Mouse (Mus musculus): Measurements from ENCODE around the gene Grk6. TPM values are rescaled to one million over a fixed set of nuclear protein-coding genes. Genes with fewer than 3 reads are reported as not detected.

The Grk6 gene
- polyA plus RNA-seq, 1 experiment = 189 TPM

DNA sequence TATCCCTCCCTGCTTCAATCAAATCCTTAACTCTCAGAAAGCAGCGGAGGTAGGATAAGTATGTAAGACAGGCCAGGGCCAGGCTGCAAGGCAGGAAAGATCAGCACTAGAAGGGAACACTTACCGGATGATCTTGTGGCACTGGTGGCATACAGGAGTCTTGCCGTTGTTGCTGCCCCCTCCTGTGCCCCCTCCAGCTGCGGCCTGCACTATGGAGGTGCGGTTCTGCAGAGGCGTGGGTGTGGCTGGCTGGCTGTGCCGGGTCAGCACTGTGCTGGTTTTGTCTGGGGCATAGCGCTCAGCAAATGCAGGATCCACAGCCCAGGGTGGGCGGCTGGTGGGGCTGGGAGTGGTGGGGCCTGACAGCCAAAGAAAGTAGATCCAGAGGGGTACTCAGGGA, 60.9 kb downstream of the Grk6 start:
- no peak for DNase-seq (ENCODE audit: low read depth in 1 of 2, low spot score in 2 of 2)
- Histone ChIP-seq H3K27me3 (ENCODE audit: control insufficient read depth, insufficient read depth, low read length) (no peaks in the 10 kb centered on the region), H3K4me3 (ENCODE audit: extremely low read depth, insufficient read depth, insufficient read length) (no peak overlapping the region), H3K4me1 (ENCODE audit: control insufficient read depth, insufficient read depth, insufficient read length) (no peaks in the 10 kb centered on the region; the same call in 1 of the 2 replicates), H3K27ac (ENCODE audit: insufficient read depth, low read length) (no peak overlapping the region), H3K36me3 (ENCODE audit: control insufficient read depth, insufficient read depth, low read length) (peaks cover 36% of the 10 kb centered on the region)
- no peak for TF ChIP-seq CTCF (IDR thresholded peaks at IDR 0.05; ENCODE audit: extremely low read depth, insufficient read depth, insufficient read length, insufficient replicate concordance)
- no peak for TF ChIP-seq POLR2A (IDR thresholded peaks at IDR 0.05; ENCODE audit: low read depth, low read length)
- 92% methylated on average over 9 of the region's 9 CpGs for WGBS

GRCm38 (mm10) chr13:55506697-55507096, 61.8 kb downstream of the Grk6 start:
- DNase-seq (ENCODE audit: low read depth in 1 of 2, low spot score in 2 of 2) = no peak
- H3K4me3 ChIP-seq (ENCODE audit: extremely low read depth, insufficient read depth, insufficient read length) = no peak overlapping the region
- H3K27me3 ChIP-seq (ENCODE audit: control insufficient read depth, insufficient read depth, low read length) = no peaks in the 10 kb centered on the region
- H3K36me3 ChIP-seq (ENCODE audit: control insufficient read depth, insufficient read depth, low read length) = peaks cover 36% of the 10 kb centered on the region
- TF ChIP-seq CTCF (IDR thresholded peaks at IDR 0.05; ENCODE audit: extremely low read depth, insufficient read depth, insufficient read length, insufficient replicate concordance) = no peak
- TF ChIP-seq POLR2A (IDR thresholded peaks at IDR 0.05; ENCODE audit: low read depth, low read length) = no peak
- 88% methylated on average over 10 of the region's 10 CpGs for WGBS
- H3K27ac ChIP-seq (ENCODE audit: insufficient read depth, low read length) = no peak overlapping the region
- H3K4me1 ChIP-seq (ENCODE audit: control insufficient read depth, insufficient read depth, insufficient read length) = peaks cover 3% of the 10 kb centered on the region; the same call in 1 of the 2 replicates

DNA sequence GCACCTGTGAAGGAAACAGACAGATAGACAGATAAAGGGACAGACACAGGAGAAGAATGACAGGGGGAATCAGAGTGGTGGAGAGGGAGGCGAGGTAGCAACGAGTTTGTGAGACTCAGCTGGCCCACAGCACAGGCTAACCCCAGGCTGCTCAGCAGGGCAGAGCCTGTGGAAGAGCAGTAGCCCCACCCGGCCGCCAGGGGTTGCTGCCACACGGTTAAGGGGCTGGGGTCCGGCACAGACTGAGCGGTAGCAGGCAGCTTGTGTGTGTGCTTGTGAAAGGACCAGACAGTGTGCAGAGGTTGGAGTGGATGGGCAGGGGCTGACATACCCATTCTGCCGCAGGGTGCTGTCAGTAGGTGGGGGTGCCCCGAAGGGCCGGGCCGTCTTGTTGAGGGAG, 63.0 kb downstream of the Grk6 start:
- H3K27me3 ChIP-seq (ENCODE audit: control insufficient read depth, insufficient read depth, low read length) = peaks cover 2% of the 10 kb centered on the region; the same call in 1 of the 2 replicates
- no peak overlapping the region for H3K4me3 ChIP-seq (ENCODE audit: extremely low read depth, insufficient read depth, insufficient read length)
- TF ChIP-seq CTCF (IDR thresholded peaks at IDR 0.05; ENCODE audit: extremely low read depth, insufficient read depth, insufficient read length, insufficient replicate concordance) = no peak
- TF ChIP-seq POLR2A (IDR thresholded peaks at IDR 0.05; ENCODE audit: low read depth, low read length) = no peak
- no peak overlapping the region for H3K27ac ChIP-seq (ENCODE audit: insufficient read depth, low read length)
- no peak for DNase-seq (ENCODE audit: low read depth in 1 of 2, low spot score in 2 of 2)
- peaks cover 33% of the 10 kb centered on the region for H3K36me3 ChIP-seq (ENCODE audit: control insufficient read depth, insufficient read depth, low read length)
- WGBS = 83% methylated on average over 11 of the region's 11 CpGs
- peaks cover 10% of the 10 kb centered on the region for H3K4me1 ChIP-seq (ENCODE audit: control insufficient read depth, insufficient read depth, insufficient read length)

- Histone ChIP-seq H3K36me3 (ENCODE audit: control insufficient read depth, insufficient read depth, low read length) (peaks cover 29% of the 10 kb centered on the region), H3K27me3 (ENCODE audit: control insufficient read depth, insufficient read depth, low read length) (peaks cover 4% of the 10 kb centered on the region; the same call in 1 of the 2 replicates), H3K4me3 (ENCODE audit: extremely low read depth, insufficient read depth, insufficient read length) (no peak overlapping the region), H3K27ac (ENCODE audit: insufficient read depth, low read length) (no peak overlapping the region), H3K4me1 (ENCODE audit: control insufficient read depth, insufficient read depth, insufficient read length) (peaks cover 10% of the 10 kb centered on the region)
- TF ChIP-seq POLR2A (IDR thresholded peaks at IDR 0.05; ENCODE audit: low read depth, low read length) (no peak), CTCF (IDR thresholded peaks at IDR 0.05; ENCODE audit: extremely low read depth, insufficient read depth, insufficient read length, insufficient replicate concordance) (no peak)
- 96% methylated on average over 10 of the region's 10 CpGs for WGBS
- DNase-seq (ENCODE audit: low read depth in 1 of 2, low spot score in 2 of 2) = no peak
Observed at GRCm38 (mm10) chr13:55508531-55508930, 63.7 kb downstream of the Grk6 start.

DNA sequence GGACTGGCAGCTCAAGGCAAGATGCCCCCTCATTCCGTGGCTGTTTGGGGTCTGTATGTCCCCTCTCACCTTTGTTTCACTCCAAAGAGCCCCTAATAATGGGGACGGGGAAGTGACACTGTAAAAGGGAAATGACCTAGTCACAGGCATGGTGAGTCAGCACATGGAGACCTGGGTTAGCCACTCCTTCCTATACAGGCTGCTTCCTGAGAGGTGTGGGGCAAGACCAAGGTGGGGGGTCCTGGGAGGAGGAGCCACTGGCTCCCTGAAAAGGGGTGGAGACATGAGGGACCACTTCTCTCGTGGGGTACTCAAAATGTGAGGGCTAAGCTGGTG, 65.4 kb downstream of the Grk6 start:
- Histone ChIP-seq H3K27me3 (ENCODE audit: control insufficient read depth, insufficient read depth, low read length) (peaks cover 4% of the 10 kb centered on the region; the same call in 1 of the 2 replicates), H3K4me1 (ENCODE audit: control insufficient read depth, insufficient read depth, insufficient read length) (peaks cover 10% of the 10 kb centered on the region), H3K36me3 (ENCODE audit: control insufficient read depth, insufficient read depth, low read length) (peaks cover 22% of the 10 kb centered on the region), H3K27ac (ENCODE audit: insufficient read depth, low read length) (no peak overlapping the region), H3K4me3 (ENCODE audit: extremely low read depth, insufficient read depth, insufficient read length) (no peak overlapping the region)
- DNase-seq (ENCODE audit: low read depth in 1 of 2, low spot score in 2 of 2) = no peak
- WGBS = 31% methylated on average over 3 of the region's 3 CpGs
- no peak for TF ChIP-seq CTCF (IDR thresholded peaks at IDR 0.05; ENCODE audit: extremely low read depth, insufficient read depth, insufficient read length, insufficient replicate concordance)
- TF ChIP-seq POLR2A (IDR thresholded peaks at IDR 0.05; ENCODE audit: low read depth, low read length) = no peak

Other genes starting within 250 kb of the Grk6 start
- gene Nsd1, start 235.3 kb upstream of the Grk6 start, polyA plus RNA-seq (2012; rRNA removed) = 16.1 and 17.8 TPM in 2 replicates
- 195 and 230 TPM in 2 replicates for gene Prelid1, start 124.6 kb upstream of the Grk6 start, polyA plus RNA-seq (2012; rRNA removed)
- gene Rab24, start 123.1 kb upstream of the Grk6 start, polyA plus RNA-seq (2012; rRNA removed) = 54.7 and 75.2 TPM in 2 replicates
- 14.3 and 18.5 TPM in 2 replicates for gene Mxd3, start 115.2 kb upstream of the Grk6 start, polyA plus RNA-seq (2012; rRNA removed)
- 63.9 and 70.1 TPM in 2 replicates for gene Lman2, start 82.3 kb upstream of the Grk6 start, polyA plus RNA-seq (2012; rRNA removed)
- gene Rgs14, start 75.3 kb upstream of the Grk6 start, polyA plus RNA-seq (2012; rRNA removed) = 54.7 and 68.4 TPM in 2 replicates
- 0.87 and 2.2 TPM in 2 replicates for gene Slc34a1, start 46.9 kb upstream of the Grk6 start, polyA plus RNA-seq (2012; rRNA removed)
- not detected in 2 replicates for gene Pfn3, start 29.8 kb upstream of the Grk6 start, polyA plus RNA-seq (2012; rRNA removed)
- gene F12, start 18.3 kb upstream of the Grk6 start, polyA plus RNA-seq (2012; rRNA removed) = 0.64 and 1.6 TPM in 2 replicates
- gene Prr7, start 19.2 kb downstream of the Grk6 start, polyA plus RNA-seq (2012; rRNA removed) = 16.2 and 33.9 TPM in 2 replicates
- 12.8 and 14.2 TPM in 2 replicates for gene Dbn1, start 43.0 kb downstream of the Grk6 start, polyA plus RNA-seq (2012; rRNA removed)
- gene Pdlim7, start 68.6 kb downstream of the Grk6 start, polyA plus RNA-seq (2012; rRNA removed) = 38.3 and 46.2 TPM in 2 replicates
- gene Dok3, start 84.2 kb downstream of the Grk6 start, polyA plus RNA-seq (2012; rRNA removed) = 248 and 364 TPM in 2 replicates
- 101 and 113 TPM in 2 replicates for gene Ddx41, start 91.6 kb downstream of the Grk6 start, polyA plus RNA-seq (2012; rRNA removed)
- 119 and 122 TPM in 2 replicates for gene Fam193b, start 126.0 kb downstream of the Grk6 start, polyA plus RNA-seq (2012; rRNA removed)
- 42.4 and 45.7 TPM in 2 replicates for gene Tmed9, start 128.7 kb downstream of the Grk6 start, polyA plus RNA-seq (2012; rRNA removed)
- 22.8 and 25.7 TPM in 2 replicates for gene B4galt7, start 154.8 kb downstream of the Grk6 start, polyA plus RNA-seq (2012; rRNA removed)
- 7.6 and 8.5 TPM in 2 replicates for gene Caml, start 177.9 kb downstream of the Grk6 start, polyA plus RNA-seq (2012; rRNA removed)
- 10.4 and 12.3 TPM in 2 replicates for gene Ddx46, start 190.0 kb downstream of the Grk6 start, polyA plus RNA-seq (2012; rRNA removed)
- 16.2 and 18.2 TPM in 2 replicates for gene B230219D22Rik, start 248.1 kb downstream of the Grk6 start, polyA plus RNA-seq (2012; rRNA removed)